Mouse (Mus musculus) thymus, adult 2 months (tissue): ENCODE data around the gene Gm10188. TPM values are rescaled to one million over a fixed set of nuclear protein-coding genes. Genes with fewer than 3 reads are reported as not detected.

Experiments
- DNase-seq: peaks from one replicate; pipeline ENCODE4 v3.0.0; 2021
- H3K27ac ChIP-seq: fragments of 200-500 bp; 2 replicates; pipeline ENCODE4 v1.5.1; 2012; ENCODE audit warnings: low read length, control low read depth; ENCODE audit not compliant: control insufficient read depth, insufficient read depth
- H3K27me3 ChIP-seq: fragments of 200-500 bp; 2 replicates; pipeline ENCODE4 v1.6.1; 2012; ENCODE audit warnings: mild to moderate bottlenecking, low read length, moderate library complexity, mixed read lengths; ENCODE audit not compliant: control insufficient read depth, insufficient read depth
- H3K36me3 ChIP-seq: fragments of 200-500 bp; 2 replicates; pipeline ENCODE4 v1.6.1; 2012; ENCODE audit warnings: mild to moderate bottlenecking, low read length, moderate library complexity; ENCODE audit not compliant: control insufficient read depth, insufficient read depth
- H3K4me1 ChIP-seq: fragments of 200-500 bp; replicated peaks from 2 replicates; pipeline ENCODE4 v1.6.1; 2012; ENCODE audit warnings: low read length; ENCODE audit not compliant: control insufficient read depth, insufficient read depth
- H3K4me3 ChIP-seq: fragments of 200-500 bp; 2 replicates; pipeline ENCODE4 v1.5.1; 2012; ENCODE audit warnings: mild to moderate bottlenecking, low read length, control low read depth, moderate library complexity; ENCODE audit not compliant: control insufficient read depth, insufficient read depth
- CTCF ChIP-seq: fragments of 200-500 bp; IDR thresholded peaks from 2 replicates; pipeline ENCODE4 v1.5.1; 2012; ENCODE audit warnings: mild to moderate bottlenecking, control low read depth, low read length, moderate library complexity, borderline replicate concordance; ENCODE audit not compliant: control insufficient read depth, poor library complexity, insufficient read depth; ENCODE audit errors: extremely low read depth
- POLR2A ChIP-seq: fragments of 200-500 bp; IDR thresholded peaks from 2 replicates; pipeline ENCODE4 v1.6.1; 2012; ENCODE audit warnings: mild to moderate bottlenecking, low read length, control low read depth, moderate library complexity; ENCODE audit not compliant: control insufficient read depth, poor library complexity, insufficient read depth; ENCODE audit errors: extremely low read depth
- WGBS: fragments of 180-500 bp; shearing (Covaris S2); methylation state at CpG from one replicate; pipeline ENCODE4 v1.1.7; 2018; 5-methylcytosine and 5-hydroxymethylcytosine counted together
- polyA plus RNA-seq: library from polyadenylated mRNA; depleted of rRNA; stranded (reverse); fragments of >200 nt; gene quantifications from 2 replicates; pipeline ENCODE4 v1.2.3, GENCODE M21; 2012

Gene Gm10188
- polyA plus RNA-seq, 1 experiment: not detected

DNA sequence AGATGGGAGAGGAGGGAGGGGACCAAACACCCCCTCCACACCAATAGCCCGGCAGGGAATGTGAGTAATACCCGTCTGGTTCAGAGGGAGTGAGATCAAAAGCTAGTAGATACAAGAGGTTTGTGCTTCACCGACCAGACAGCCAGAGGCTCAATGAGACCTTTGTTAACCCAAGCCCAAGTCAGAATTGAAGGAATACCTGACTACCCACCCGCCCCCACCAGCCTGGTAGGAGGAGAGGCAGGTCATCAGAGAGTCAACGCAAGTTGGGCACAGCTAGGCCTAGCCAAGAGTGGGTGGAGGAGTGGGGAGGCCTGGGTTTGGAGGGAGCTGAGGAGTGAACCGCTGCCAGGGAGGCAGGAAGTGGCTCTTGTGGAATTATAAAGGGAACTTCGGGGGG, 33.2 kb downstream of the Gm10188 start:
- no peak for DNase-seq
- Histone ChIP-seq H3K27me3 (peaks cover 2% of the 10 kb centered on the region; the same call in 1 of the 2 replicates), H3K4me1 (no peaks in the 10 kb centered on the region), H3K4me3 (no peak overlapping the region), H3K36me3 (no peaks in the 10 kb centered on the region), H3K27ac (no peak overlapping the region)
- no peak for TF ChIP-seq CTCF
- TF ChIP-seq POLR2A: no peak
- 81% methylated on average over 7 of the region's 7 CpGs for WGBS

DNA sequence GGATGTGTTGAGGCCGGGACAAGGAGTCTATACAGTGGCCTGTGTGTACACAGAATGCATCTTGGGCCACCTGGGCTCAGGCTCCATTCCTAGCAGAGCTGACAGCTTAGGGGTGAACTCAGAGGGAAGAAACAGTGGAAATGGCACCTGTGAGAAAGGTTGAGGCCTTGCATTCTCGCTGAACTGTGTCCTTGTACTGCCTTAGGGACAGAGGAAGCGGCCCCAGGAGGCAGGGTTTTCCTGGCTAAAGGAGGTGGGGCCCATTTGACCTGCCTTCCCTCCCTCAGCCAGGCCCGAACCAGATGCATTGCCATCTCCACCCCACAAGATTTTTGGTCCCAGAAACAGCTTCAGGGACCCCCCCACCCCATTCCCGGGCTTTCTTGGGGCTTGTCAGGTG, 33.9 kb downstream of the Gm10188 start:
- H3K27me3 ChIP-seq: peaks cover 7% of the 10 kb centered on the region; the same call in 1 of the 2 replicates
- no peaks in the 10 kb centered on the region for H3K36me3 ChIP-seq
- H3K4me1 ChIP-seq: no peaks in the 10 kb centered on the region
- TF ChIP-seq CTCF (no peak), POLR2A (no peak)
- WGBS: 77% methylated on average over 5 of the region's 5 CpGs
- DNase-seq: no peak
- no peak overlapping the region for H3K27ac ChIP-seq
- no peak overlapping the region for H3K4me3 ChIP-seq

DNA sequence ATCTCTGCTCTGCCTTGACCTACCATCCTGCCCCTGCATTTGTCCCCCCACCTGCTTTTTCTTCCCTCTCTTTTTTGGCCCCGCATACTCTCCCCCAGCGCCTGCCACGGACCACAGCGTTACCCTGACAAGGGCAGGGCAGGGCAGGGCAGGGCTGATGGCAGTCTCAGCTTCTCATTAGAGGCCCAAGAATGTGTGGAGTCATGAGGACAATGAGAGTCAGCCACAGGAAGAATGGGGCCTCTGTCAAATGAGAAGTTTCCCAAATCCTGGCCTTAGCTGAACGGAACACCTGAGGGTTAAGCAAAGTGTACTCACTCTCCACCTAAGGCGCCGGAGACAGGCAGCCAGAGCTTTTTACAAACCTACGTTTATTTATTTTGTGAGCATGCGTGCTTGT, 34.5 kb downstream of the Gm10188 start:
- TF ChIP-seq CTCF (no peak), POLR2A (no peak)
- Histone ChIP-seq H3K36me3 (no peaks in the 10 kb centered on the region), H3K27ac (no peak overlapping the region), H3K27me3 (peaks cover 7% of the 10 kb centered on the region; the same call in 1 of the 2 replicates), H3K4me3 (no peak overlapping the region), H3K4me1 (peaks cover 3% of the 10 kb centered on the region; the same call in 1 of the 2 replicates)
- DNase-seq: no peak
- WGBS: 82% methylated on average over 9 of the region's 9 CpGs

DNA sequence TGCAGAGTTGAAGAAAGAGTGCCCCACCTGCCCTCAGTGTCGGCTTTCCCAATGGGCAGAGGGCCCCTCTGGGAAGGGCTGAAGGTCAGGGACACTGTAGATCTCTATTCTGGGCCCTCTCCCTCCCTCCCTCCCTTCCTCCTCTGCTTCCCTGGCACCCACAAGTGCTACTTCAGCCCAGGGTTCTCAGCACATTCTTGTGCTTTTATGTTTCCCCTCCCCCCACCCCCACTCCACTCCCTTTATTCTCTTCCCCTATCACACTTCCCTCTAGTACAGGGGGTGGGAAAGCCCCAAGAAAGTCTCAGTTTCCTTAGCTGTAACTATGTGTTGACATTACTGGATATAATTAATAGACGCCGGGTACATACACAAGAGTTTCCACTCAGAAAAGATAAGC, 34.9 kb downstream of the Gm10188 start:
- no peak for DNase-seq
- H3K4me1 ChIP-seq: peaks cover 3% of the 10 kb centered on the region; the same call in 1 of the 2 replicates
- WGBS: 48% methylated on average over 3 of the region's 3 CpGs
- no peak overlapping the region for H3K4me3 ChIP-seq
- TF ChIP-seq POLR2A (no peak), CTCF (no peak)
- H3K36me3 ChIP-seq: no peaks in the 10 kb centered on the region
- H3K27me3 ChIP-seq: peaks cover 7% of the 10 kb centered on the region; the same call in 1 of the 2 replicates
- no peak overlapping the region for H3K27ac ChIP-seq

DNA sequence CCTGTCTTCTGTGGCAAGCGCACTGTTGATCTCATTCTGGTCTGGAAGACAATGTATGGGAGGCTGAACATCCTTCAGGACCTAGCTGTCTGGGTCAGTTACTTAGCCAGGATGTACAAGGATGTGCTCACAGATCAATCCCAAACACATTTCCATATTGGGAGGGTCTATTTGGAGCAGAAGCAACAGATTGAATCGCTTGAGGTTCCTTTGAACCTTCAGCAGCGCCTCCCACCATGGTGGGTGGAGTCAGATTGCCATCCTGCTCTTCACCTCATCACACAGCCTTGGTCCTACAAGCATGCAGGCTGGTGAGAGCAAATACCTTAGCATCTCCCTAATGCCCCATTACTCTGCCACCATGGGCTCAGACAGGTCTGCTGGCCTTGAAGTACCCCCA, 35.8 kb downstream of the Gm10188 start:
- TF ChIP-seq CTCF (no peak), POLR2A (no peak)
- DNase-seq: no peak
- 77% methylated on average over 3 of the region's 3 CpGs for WGBS
- Histone ChIP-seq H3K36me3 (no peaks in the 10 kb centered on the region), H3K27ac (no peak overlapping the region), H3K4me3 (no peak overlapping the region), H3K4me1 (peaks cover 3% of the 10 kb centered on the region; the same call in 1 of the 2 replicates), H3K27me3 (peaks cover 9% of the 10 kb centered on the region; the same call in 1 of the 2 replicates)

DNA sequence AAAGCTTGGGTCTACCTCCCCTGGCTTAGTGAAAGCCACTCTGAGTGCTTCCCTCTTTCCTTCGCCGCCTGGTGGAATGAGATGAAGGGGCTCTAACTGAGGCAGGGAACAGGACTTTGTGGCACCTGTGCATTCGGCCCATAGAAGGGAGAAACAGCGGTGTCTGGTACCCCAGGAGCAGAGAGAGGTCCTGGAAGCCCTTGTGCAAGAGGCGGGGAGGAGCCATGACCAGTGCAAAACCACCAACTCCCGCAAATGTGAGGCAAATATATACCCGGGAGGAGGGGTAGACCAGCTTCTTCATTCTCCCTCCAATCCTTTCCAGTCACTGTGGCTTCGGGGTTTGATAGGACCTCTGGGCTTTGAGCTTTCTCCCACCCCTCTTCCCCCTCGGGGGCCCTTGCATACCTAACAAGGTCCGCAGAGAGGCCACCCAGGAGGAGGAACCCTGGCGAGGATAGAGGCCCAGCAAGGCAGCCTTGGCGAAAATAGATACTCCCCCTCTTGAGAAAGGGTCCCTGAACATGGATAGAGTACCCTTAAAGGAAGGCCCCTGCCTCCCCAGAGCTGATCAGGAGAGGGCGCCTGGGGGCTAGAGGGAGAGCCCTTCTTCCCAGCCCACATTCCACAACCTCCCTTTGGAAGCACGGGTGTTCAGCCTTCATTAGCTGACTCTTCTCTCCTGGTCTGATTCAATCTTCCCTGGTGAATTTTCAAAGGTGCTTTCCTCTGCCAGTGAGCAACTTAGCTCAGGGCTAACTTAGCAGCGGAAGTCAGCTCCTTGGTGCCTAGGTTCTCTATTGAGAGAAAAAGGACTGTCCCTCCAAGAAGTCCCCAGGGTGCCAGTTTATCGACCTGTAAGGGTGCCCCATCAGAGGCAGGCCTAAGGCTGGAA, 37.5 kb downstream of the Gm10188 start:
- DNase-seq: no peak
- H3K27ac ChIP-seq: no peak overlapping the region
- H3K36me3 ChIP-seq: no peaks in the 10 kb centered on the region
- no peak for TF ChIP-seq CTCF
- no peak for TF ChIP-seq POLR2A
- peaks cover 11% of the 10 kb centered on the region; the same call in 1 of the 2 replicates for H3K27me3 ChIP-seq
- no peak overlapping the region for H3K4me3 ChIP-seq
- 34% methylated on average over 16 of the region's 16 CpGs for WGBS
- peaks cover 3% of the 10 kb centered on the region; the same call in 1 of the 2 replicates for H3K4me1 ChIP-seq
